Mouse (Mus musculus) kidney, adult 18-20 months (tissue): Measurements from ENCODE around the gene Col6a3.

ENCODE experiments used
- DNase-seq: peaks from one replicate; pipeline ENCODE4 v3.0.0; 2021

Gene Col6a3

DNA sequence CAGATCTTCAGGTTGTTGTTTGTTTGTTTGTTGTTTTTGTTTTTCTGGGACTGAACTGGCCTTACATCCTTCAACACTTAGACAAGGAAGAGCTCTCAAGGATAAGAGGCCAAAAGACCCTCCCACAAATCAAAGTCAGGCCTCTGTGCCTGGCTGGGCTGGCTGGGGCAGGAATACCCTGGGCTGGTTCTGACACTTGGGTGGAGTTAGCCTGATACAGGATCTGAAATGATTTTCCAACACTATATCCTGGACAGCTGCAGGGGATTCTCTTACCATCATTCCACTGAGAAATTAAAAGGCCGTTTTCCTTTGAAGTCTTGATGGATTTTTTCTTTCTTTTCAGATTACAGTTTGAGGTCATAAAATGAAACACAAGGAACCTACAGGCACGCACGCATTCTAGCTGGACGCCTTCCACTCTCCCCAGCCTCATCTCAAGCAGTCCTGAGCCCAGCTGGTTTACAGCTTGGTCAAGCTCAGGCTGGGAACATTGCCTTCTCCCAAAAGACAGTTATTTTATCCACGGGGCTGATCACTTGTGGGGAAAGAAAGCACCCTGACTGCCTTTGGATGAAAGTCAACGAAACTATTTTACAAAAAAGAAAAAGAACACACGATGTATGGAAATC, 123.0 kb downstream of the Col6a3 start:
- DNase-seq = no peak

DNA sequence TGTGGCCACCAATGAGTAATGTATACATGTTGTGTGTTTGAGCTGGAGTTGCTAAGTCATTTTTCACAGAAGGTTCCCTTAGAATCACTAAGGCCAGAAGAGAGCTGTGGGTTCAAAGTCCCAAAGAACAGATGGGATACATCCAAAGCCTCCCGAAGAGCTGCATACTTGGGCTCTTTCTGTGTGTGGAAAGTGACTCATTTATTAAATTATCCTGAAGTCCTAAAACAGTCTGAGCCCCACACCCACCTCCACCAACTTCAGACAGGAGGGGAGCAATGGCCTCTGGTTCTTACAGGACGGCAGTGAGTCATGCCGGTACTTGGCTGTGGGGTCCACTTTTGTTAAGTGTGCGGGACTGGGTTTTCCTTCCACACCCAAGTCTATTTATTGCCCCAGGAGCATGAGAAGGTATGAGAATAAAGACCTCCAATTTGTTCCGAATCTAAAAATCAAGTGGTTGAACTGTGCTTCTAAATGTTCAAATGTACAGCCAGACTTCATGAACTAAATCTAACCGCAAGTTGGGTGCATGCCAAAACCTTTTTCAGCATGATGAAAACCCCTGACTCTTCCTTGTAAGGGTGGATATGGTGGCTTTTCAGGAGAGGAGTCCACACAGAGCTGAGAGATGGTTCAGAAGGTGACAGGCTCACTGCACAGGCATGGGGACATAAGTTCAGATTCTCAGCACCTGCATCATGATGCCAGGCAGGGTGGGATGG, 124.8 kb downstream of the Col6a3 start:
- no peak for DNase-seq

DNA sequence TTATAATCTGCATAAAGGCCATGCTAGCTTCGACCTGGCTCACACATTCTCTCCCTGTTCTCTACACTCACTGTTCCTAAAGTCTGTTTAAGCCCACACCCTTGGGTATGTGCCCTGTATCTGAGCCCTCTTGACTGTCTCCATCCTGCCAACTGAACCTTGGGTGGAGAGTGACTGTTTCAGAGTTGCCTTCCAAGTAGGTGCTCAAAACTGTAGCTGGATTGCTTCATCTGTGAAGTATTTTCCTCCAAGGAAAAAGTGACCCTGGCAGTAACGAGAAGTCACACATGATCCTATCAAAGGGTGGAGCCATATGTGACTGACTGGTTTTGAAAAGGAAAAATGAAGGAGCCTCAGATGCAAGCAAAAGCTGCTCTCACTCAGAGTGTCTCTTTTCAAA, 127.5 kb downstream of the Col6a3 start:
- DNase-seq = no peak
